Mouse (Mus musculus): ENCODE data around the gene Nox4.

DNA sequence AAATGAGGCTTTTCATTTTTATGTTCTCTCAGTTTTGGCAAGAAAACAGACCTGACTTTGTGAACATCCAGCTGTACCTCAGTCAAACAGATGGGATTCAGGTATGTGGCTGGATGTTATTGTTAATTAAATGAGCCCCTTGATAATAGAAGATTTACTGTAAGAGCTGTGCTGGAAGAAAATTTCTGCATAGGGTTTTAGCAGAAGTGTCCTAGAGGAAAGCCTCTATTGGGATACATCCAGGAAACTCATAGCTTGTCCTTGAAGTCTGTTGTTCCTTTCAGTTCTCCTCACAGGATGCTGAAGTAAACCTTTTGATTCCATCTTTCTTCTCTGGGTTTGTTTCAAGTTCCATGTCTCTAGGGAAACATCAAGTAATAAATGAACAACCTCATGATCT, 128.4 kb downstream of the Nox4 start:
- TF ChIP-seq GATA1 (IDR thresholded peaks at IDR 0.05; ENCODE audit: borderline replicate concordance, low read length) (no peak), FLI1 (IDR thresholded peaks at IDR 0.05; ENCODE audit: low read length) (no peak)
